Mouse (Mus musculus) gastrocnemius, postnatal 10 days (tissue): ENCODE measurements around the gene Lmntd2. TPM values are rescaled to one million over a fixed set of nuclear protein-coding genes. Genes with fewer than 3 reads are reported as not detected.

Experiments
- DNase-seq: peaks from one replicate; pipeline ENCODE4 v3.0.0; 2021; ENCODE audit warnings: mixed read lengths
- total RNA-seq, 2 experiments: library from RNA; stranded (reverse); gene quantifications; 2 replicates each; pipeline ENCODE4 v1.2.3; 2021

The Lmntd2 gene
- total RNA-seq, 2 experiments from 2014 or later, result not detected

DNA sequence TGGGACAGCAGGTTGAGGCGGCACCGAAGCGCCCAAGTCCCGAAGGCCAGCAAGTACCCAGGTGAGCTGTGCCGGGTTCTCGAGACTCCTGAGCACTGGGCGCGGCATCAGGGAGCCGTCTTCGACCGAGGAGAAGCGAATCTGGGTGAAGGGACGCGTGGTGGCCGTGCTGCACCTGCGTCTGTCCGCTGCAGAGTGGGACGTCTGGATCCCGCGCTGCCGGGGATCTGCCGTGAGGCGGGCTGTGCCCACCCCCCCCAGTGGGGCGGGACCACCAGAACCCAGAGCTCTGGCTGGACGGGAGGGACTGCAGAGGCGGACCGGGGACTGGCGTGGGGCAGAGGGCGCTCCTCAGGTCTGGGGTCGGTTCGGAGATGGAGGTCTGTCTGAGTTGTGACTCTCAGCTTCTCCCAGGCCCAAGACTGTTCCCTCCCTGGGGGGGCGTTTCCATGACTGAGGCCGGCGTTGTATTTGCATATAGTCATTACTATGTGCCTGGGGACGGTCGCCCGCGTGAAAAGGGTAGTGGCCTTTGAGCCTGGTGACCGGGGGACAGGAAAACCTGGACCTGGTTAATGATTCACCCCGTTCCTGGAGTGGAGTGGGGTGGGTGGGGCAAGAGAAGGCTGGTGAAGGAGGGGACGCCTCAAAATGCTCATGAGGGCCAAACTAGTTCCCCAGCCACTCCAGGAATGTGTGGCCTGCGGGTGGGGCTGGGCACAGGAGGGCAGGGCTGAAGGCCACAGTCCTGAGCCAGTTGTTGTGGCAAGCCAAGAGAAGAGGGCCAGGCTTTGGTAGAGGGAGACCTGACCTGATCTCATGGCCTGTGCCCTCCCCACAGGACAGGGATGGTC, 2.2 kb upstream of the Lmntd2 start:
- DNase-seq, result peak; percentile 31

- DNase-seq, result peak; percentile 77
These were observed 1.4 kb upstream of the Lmntd2 start, which contains the start of gene Rassf7 for GRCm38 (mm10) chr7:141215101-141215879. Gene Rassf7 (plus strand): TSS chr7:141215860.

DNA sequence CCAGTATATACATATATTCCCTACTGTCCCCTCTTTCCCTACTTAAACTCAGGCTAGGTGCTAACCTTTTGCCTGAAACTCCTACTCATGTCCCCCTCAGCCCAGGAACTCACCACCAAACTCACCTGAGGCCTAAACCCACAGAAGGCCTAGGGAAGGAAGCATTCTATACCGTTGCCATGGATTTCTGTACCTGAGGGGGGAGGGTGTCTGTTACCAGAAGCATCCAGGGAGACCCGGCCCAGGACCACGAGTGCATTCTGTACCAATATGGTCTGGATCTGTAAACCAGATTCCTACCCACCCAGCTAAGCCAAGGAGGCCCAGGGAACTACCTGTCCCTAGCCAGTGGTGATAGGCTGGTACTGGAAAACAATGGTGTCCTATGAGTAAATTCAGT, 430 bp upstream of the Lmntd2 start:
- no peak for DNase-seq

DNA sequence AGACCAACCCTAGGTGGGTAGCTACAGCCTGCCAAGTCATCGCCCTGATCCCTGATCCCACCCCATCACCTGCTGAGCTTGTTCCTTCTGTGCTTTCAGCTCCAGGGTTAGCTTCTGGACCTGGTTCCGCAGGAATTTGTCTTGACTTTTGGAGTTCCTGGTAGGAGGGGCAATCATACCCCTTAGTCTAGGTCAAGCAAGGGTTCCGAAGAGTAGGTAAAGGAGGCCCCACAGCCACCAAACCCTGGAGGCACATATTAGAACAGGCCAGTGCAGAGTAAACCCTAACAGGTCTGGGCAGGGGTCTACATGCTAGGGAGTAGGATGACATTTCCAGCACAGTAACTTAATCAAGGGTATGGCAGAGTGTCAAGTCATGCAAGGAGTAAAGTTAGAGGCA, 747 bp downstream of the Lmntd2 start:
- no peak for DNase-seq

- DNase-seq, result no peak
These were observed 3.2 kb downstream of the Lmntd2 start for GRCm38 (mm10) chr7:141210606-141211131.

GRCm38 (mm10) chr7:141210137-141210536, 3.7 kb downstream of the Lmntd2 start:
- no peak for DNase-seq

- DNase-seq, result no peak
These were observed 4.4 kb downstream of the Lmntd2 start for GRCm38 (mm10) chr7:141209526-141209925.

GRCm38 (mm10) chr7:141206182-141206937, 7.5 kb downstream of the Lmntd2 start:
- no peak for DNase-seq

DNA sequence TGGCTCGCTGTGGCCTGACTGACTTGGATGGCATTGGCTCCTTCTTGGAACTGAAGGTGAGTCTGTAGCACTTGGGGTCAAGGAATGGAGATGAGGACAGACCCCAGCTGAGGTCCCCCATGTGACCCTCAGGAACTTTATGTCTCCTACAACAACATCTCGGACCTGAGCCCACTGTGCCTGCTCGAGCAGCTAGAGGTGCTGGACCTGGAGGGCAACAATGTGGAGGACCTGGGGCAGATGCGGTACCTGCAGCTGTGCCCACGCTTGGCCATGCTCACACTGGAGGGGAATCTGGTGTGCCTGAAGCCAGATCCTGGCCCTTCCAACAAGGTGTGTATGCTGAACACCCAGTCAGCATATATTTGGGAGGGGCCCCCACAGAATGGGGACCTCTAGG, 8.4 kb downstream of the Lmntd2 start:
- no peak for DNase-seq

GRCm38 (mm10) chr7:141204546-141204945, 9.3 kb downstream of the Lmntd2 start:
- DNase-seq, result no peak

DNA sequence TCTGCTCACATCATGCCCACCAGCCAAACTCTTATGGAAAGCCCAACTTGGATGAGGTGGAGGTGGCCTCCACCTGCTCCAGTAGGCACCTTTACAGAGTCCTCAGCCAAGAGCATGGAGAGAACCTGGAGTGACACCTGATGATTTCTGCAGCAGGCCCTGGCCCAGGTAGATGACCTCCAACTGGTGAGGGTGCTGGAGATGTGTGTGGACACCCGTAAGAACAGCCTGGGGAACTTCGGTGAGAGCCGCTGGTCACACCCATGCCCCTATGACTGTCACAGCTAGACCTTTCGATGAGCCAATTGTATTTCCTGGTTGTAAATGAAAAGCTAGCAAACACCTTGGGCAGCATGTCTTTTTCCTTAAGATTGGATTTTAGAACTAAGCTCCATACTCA, 15.8 kb downstream of the Lmntd2 start:
- no peak for DNase-seq

DNA sequence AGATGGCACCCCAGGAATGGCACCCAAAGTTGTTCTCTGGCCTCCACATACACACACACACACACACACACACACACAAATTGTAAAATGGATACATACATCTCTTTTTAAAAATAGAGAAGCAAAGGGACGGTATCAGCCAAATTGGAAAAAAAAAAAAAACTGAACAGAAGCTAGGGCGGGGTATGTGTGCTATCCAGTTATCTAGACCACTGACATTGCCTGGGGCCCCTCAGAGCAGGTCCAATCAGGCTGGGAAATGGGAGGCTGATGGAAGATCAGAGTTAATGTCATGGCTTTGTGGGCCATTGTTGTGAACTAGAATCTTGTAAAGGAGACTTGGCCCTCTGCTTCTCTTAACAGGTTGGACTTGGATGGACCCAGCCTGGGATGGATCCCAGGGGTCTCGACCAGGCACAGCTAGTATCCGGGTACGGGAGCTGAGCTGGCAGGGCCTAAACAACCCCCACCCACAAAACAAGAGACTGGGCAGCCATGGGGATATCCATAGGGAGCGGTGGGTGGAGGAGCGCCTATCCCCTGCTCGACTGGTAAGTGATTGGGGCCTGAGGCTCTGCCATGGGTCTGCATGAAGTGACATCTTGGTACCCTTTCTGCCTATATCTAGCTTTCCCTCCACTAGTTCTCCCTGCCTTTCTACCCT, 17.1 kb downstream of the Lmntd2 start:
- DNase-seq, result no peak

GRCm38 (mm10) chr7:141195754-141196153, 18.1 kb downstream of the Lmntd2 start:
- no peak for DNase-seq

- peak; percentile 88 for DNase-seq
These were observed 19.1 kb downstream of the Lmntd2 start for GRCm38 (mm10) chr7:141194830-141195229.

GRCm38 (mm10) chr7:141194409-141194808, 19.5 kb downstream of the Lmntd2 start:
- no peak for DNase-seq

GRCm38 (mm10) chr7:141193948-141194347, 19.9 kb downstream of the Lmntd2 start, which contains the start of the genes Hras and Lrrc56:
Gene Hras (minus strand): TSS chr7:141194005.
Gene Lrrc56 (plus strand): TSS chr7:141194157.
- DNase-seq, result peak; percentile 97

DNA sequence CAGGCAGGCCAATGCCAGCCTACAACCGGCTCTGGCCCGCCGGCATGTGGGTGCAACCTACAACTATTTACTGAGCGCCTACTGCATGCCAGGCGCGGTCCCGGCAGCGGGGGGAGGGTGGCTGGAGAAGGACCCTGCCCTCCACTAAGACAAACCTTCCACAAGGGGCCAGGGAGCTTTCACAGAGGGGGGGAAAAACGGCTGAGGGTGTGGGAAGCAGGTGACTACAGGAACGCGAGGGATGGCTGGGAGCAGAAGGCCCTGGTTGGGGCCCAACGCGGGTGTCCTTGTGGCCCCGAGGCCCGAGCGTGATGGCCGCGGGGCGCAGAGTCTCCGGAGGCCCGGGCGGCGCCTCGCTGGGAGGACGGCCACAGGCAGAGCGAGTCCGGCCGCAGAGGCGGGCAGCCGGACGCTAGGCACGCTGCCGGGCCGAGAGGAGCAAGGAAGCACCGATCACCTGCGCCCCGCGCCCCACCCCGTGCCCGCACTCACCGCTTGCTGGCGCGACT, 20.5 kb downstream of the Lmntd2 start:
- peak; percentile 41 for DNase-seq

GRCm38 (mm10) chr7:141192776-141193347, 21.0 kb downstream of the Lmntd2 start:
- DNase-seq, result no peak

- DNase-seq, result no peak
These were observed 21.8 kb downstream of the Lmntd2 start for GRCm38 (mm10) chr7:141191796-141192685.

GRCm38 (mm10) chr7:141191036-141191435, 22.8 kb downstream of the Lmntd2 start:
- no peak for DNase-seq
